Comparison of ENCODE assay signal across 8 mouse cellular contexts in genomic region chr16:33684162-33684702, GRCm38 (mm10). TPM values are rescaled to one million over a fixed set of nuclear protein-coding genes. Genes with fewer than 3 reads are reported as not detected.
DNase-seq lines count a peak whose midpoint lies in the region; ATAC-seq and TF ChIP-seq lines count a peak whose summit lies in the region.

Gene Heg1, plus strand, starts transcription at chr16:33684370.

- TF ChIP-seq POLR2A in embryonic fibroblast, embryonic 13.5 days (IDR thresholded peaks at IDR 0.05; ENCODE audit: low read depth, low read length) = peak; percentile 49

- peak within 1 kb of the TSS; percentile 98 for H3K9ac ChIP-seq in heart, embryonic 11.5 days (ENCODE audit: low read depth, low read length)
- peak within 1 kb of the TSS; percentile 89 for H3K9ac ChIP-seq in kidney, embryonic 15.5 days
- peak within 1 kb of the TSS; percentile 90 for H3K9ac ChIP-seq in liver, embryonic 12.5 days
- peak within 1 kb of the TSS; percentile 84 for H3K9ac ChIP-seq in stomach, embryonic 16.5 days (ENCODE audit: low read length)

- under 1% methylated on average over 49 of the region's 57 CpGs for whole genome bisulfite sequencing in heart, embryonic 11.5 days (ENCODE audit: insufficient replicate concordance)
- under 1% methylated on average over 45 of the region's 57 CpGs for WGBS in kidney, embryonic 15.5 days
- WGBS in liver, embryonic 12.5 days (ENCODE audit: insufficient replicate concordance) = under 1% methylated on average over 56 of the region's 57 CpGs
- WGBS in stomach, embryonic 16.5 days = under 1% methylated on average over 49 of the region's 57 CpGs

- peak within 1 kb of the TSS; percentile 87 for H3K4me2 ChIP-seq in heart, embryonic 11.5 days
- peak within 1 kb of the TSS; percentile 96 for H3K4me2 ChIP-seq in kidney, embryonic 15.5 days
- peak within 1 kb of the TSS; percentile 100 for H3K4me2 ChIP-seq in liver, embryonic 12.5 days
- peak within 1 kb of the TSS; percentile 90 for H3K4me2 ChIP-seq in stomach, embryonic 16.5 days (ENCODE audit: low read depth, low read length)

- H3K27me3 ChIP-seq in heart, embryonic 11.5 days (ENCODE audit: control insufficient read depth, insufficient read depth, low read length) = no peaks in the 10 kb centered on the region
- 0 out of 2 replicates have a peak, but pooled peaks cover 7% of the 10 kb centered on the region for H3K27me3 ChIP-seq in kidney, embryonic 15.5 days
- peaks cover 12% of the 10 kb centered on the region; the same call in 1 of the 2 replicates for H3K27me3 ChIP-seq in liver, embryonic 12.5 days (replicated peaks)
- H3K27me3 ChIP-seq in stomach, embryonic 16.5 days (ENCODE audit: control insufficient read depth, insufficient read depth, low read length) = no peaks in the 10 kb centered on the region

- H3K4me3 ChIP-seq in embryonic fibroblast, embryonic 13.5 days (ENCODE audit: insufficient read depth, low read length) = peak within 1 kb of the TSS; percentile 88
- peak within 1 kb of the TSS; percentile 94 for H3K4me3 ChIP-seq in heart, embryonic 11.5 days (ENCODE audit: low read depth, low read length)
- peak within 1 kb of the TSS; percentile 80 for H3K4me3 ChIP-seq in kidney, embryonic 15.5 days (replicated peaks)
- H3K4me3 ChIP-seq in liver, embryonic 12.5 days = peak within 1 kb of the TSS; percentile 80
- peak within 1 kb of the TSS; percentile 68 for H3K4me3 ChIP-seq in stomach, embryonic 16.5 days (replicated peaks; ENCODE audit: low read length)

- no peaks in the 10 kb centered on the region for H3K9me3 ChIP-seq in heart, embryonic 11.5 days (replicated peaks; ENCODE audit: control insufficient read depth, low read length)
- H3K9me3 ChIP-seq in kidney, embryonic 15.5 days (replicated peaks) = no peaks in the 10 kb centered on the region
- no peaks in the 10 kb centered on the region for H3K9me3 ChIP-seq in liver, embryonic 12.5 days (replicated peaks)
- no peaks in the 10 kb centered on the region for H3K9me3 ChIP-seq in stomach, embryonic 16.5 days (replicated peaks; ENCODE audit: control insufficient read depth, low read length)

- ATAC-seq in heart, embryonic 11.5 days (replicated peaks; ENCODE audit: insufficient number of reproducible peaks, low FRiP score, low TSS enrichment) = peak; percentile 76
- peak; percentile 85 for ATAC-seq in kidney, embryonic 15.5 days (replicated peaks; ENCODE audit: low FRiP score)
- peak; percentile 84 for ATAC-seq in liver, embryonic 12.5 days
- peak; percentile 83 for ATAC-seq in stomach, embryonic 16.5 days (ENCODE audit: insufficient read depth, low FRiP score)

- peak within 1 kb of the TSS; percentile 64 for H3K27ac ChIP-seq in embryonic fibroblast, embryonic 13.5 days (ENCODE audit: insufficient read depth, low read length)
- peak within 1 kb of the TSS; percentile 90 for H3K27ac ChIP-seq in heart, embryonic 11.5 days (ENCODE audit: low read depth, low read length)
- H3K27ac ChIP-seq in kidney, embryonic 15.5 days = peak within 1 kb of the TSS; percentile 79
- H3K27ac ChIP-seq in liver, embryonic 12.5 days = peak within 1 kb of the TSS; percentile 75
- H3K27ac ChIP-seq in stomach, embryonic 16.5 days (ENCODE audit: low read length) = peak within 1 kb of the TSS; percentile 76

- H3K4me1 ChIP-seq in embryonic fibroblast, embryonic 13.5 days (ENCODE audit: control insufficient read depth, insufficient read depth, low read length) = 0 out of 2 replicates have a peak, but pooled peaks cover 5% of the 10 kb centered on the region
- H3K4me1 ChIP-seq in heart, embryonic 11.5 days (ENCODE audit: control insufficient read depth, insufficient read depth, low read length) = peaks cover 25% of the 10 kb centered on the region
- peaks cover 48% of the 10 kb centered on the region for H3K4me1 ChIP-seq in kidney, embryonic 15.5 days
- peaks cover 39% of the 10 kb centered on the region for H3K4me1 ChIP-seq in liver, embryonic 12.5 days
- peaks cover 32% of the 10 kb centered on the region for H3K4me1 ChIP-seq in stomach, embryonic 16.5 days (ENCODE audit: control insufficient read depth, insufficient read depth, low read length)

- peak; percentile 91 for DNase-seq in CD4-positive, CD25-positive, alpha-beta regulatory T cell, adult 2 months (ENCODE audit: low read depth, low spot score)
- DNase-seq in brain, adult 2 months (ENCODE audit: low read depth, low spot score) = peak; percentile 73
- peak; percentile 38 to 70 for DNase-seq in natural killer cell, adult 2 months (ENCODE audit: low spot score in 2 of 2)

- no peaks in the 10 kb centered on the region for H3K36me3 ChIP-seq in heart, embryonic 11.5 days (ENCODE audit: control insufficient read depth, insufficient read depth, low read length)
- H3K36me3 ChIP-seq in kidney, embryonic 15.5 days = no peaks in the 10 kb centered on the region
- H3K36me3 ChIP-seq in liver, embryonic 12.5 days = 0 out of 2 replicates have a peak, but pooled peaks cover 4% of the 10 kb centered on the region
- H3K36me3 ChIP-seq in stomach, embryonic 16.5 days (ENCODE audit: control insufficient read depth, insufficient read depth, low read length) = no peaks in the 10 kb centered on the region

- TF ChIP-seq CTCF in embryonic fibroblast, embryonic 13.5 days (IDR thresholded peaks at IDR 0.05; ENCODE audit: borderline replicate concordance, insufficient read depth, low read length) = no peak

RNA-seq across cellular contexts. Expression of gene Heg1, which starts in this region (rescaled TPM):
- 32.2 and 33.7 TPM in 2 replicates for polyA plus RNA-seq in embryonic fibroblast, embryonic 13.5 days (2011; ENCODE audit: insufficient read length, low read depth, missing spikeins)
- 31.3 and 37.2 TPM in 2 replicates for polyA plus RNA-seq in heart, embryonic 11.5 days (2014; fragmentation: Nextera tagmentation; extraction: Ambion mirVana)
- 18.4 and 19.9 TPM in 2 replicates for polyA plus RNA-seq in kidney, embryonic 15.5 days (2015; fragmentation: Nextera tagmentation; extraction: Ambion mirVana)
- polyA plus RNA-seq in liver, embryonic 12.5 days (2016; fragmentation: Nextera tagmentation; extraction: Ambion mirVana) = 8.5 and 8.9 TPM in 2 replicates
- polyA plus RNA-seq in stomach, embryonic 16.5 days (2015; fragmentation: Nextera tagmentation; extraction: Ambion mirVana) = 13.8 and 16.1 TPM in 2 replicates

Comparison
In these comparisons a context has a peak if more than half of its experiments do, and no peak if none do; other contexts are left out.
1. Peak in every context shown above with its lines: DNase-seq, ATAC-seq, H3K4me3 ChIP-seq and H3K27ac ChIP-seq.